ENCODE assay signal across 21 mouse cellular contexts in genomic region chr2:101639840-101640350, GRCm38 (mm10). TPM values are rescaled to one million over a fixed set of nuclear protein-coding genes. Genes with fewer than 3 reads are reported as not detected.
"Had no signal": no experiment of that assay in that cellular context is flagged by ENCODE, and none has a peak within 500 bp of the region (broad histone marks: within the 10 kb centered on the region; RNA-seq: fewer than 3 reads in every experiment).

No protein-coding gene starts in this region.

- H3K4me3 ChIP-seq: left cerebral cortex, adult 2 months; limb, embryonic 15.5 days; liver, embryonic 12.5 days; midbrain, embryonic 10.5 days; myocyte; neural tube, embryonic 12.5 days had no signal

- H3K36me3 ChIP-seq: limb, embryonic 15.5 days; liver, embryonic 12.5 days; midbrain, embryonic 10.5 days; neural tube, embryonic 12.5 days had no signal

- H3K4me2 ChIP-seq: limb, embryonic 15.5 days; liver, embryonic 12.5 days; lung, embryonic 14.5 days had no signal

- H3K27ac ChIP-seq: kidney, postnatal 0 days; left cerebral cortex, adult 2 months; limb, embryonic 15.5 days; liver, embryonic 12.5 days; midbrain, embryonic 10.5 days; neural tube, embryonic 12.5 days; stomach, postnatal 0 days had no signal

- DNase-seq: kidney, adult 9 months; kidney, postnatal 4 days; lung, embryonic 14.5 days; lung, postnatal 10 days; lung, postnatal 4 days; midbrain, embryonic 14.5 days; right cerebral cortex, adult 18-20 months; thymus, postnatal 4 days had no signal

- H3K9me3 ChIP-seq: limb, embryonic 15.5 days; liver, embryonic 12.5 days; midbrain, embryonic 10.5 days; neural tube, embryonic 12.5 days had no signal

- ATAC-seq: liver, embryonic 12.5 days had no signal

- H3K27me3 ChIP-seq: limb, embryonic 15.5 days; liver, embryonic 12.5 days; neural tube, embryonic 12.5 days had no signal

- H3K4me1 ChIP-seq: liver, embryonic 12.5 days; midbrain, embryonic 10.5 days had no signal

- H3K9ac ChIP-seq: limb, embryonic 15.5 days; liver, embryonic 12.5 days; lung, embryonic 14.5 days; neural tube, embryonic 12.5 days had no signal

RNA-seq across cellular contexts. Expression of gene Rag1, which starts 9.4 kb away (rescaled TPM):
- polyA plus RNA-seq: lung, embryonic 14.5 days; myocyte had no signal

RNA-seq across cellular contexts. Expression of gene Rag2, which starts 15.4 kb away (rescaled TPM):
- total RNA-seq: layer of hippocampus, adult 8-10 months; layer of hippocampus, postnatal 25 days; left cerebral cortex, adult 2 months; left cerebral cortex, postnatal 25 days; megakaryocyte, adult 5-6 weeks had no signal
- polyA plus RNA-seq: kidney, postnatal 0 days; limb, embryonic 11.5 days; limb, embryonic 15.5 days; lung, embryonic 14.5 days; midbrain, embryonic 10.5 days; midbrain, embryonic 14.5 days; myocyte; neural tube, embryonic 12.5 days; stomach, postnatal 0 days had no signal
